Mouse (Mus musculus): ENCODE measurements around the gene Map4k5.

- TF ChIP-seq EP300 (IDR thresholded peaks at IDR 0.05; ENCODE audit: low read depth in 1 of 2, low read length in 2 of 2): no peak
- no peak for TF ChIP-seq POLR2A (IDR thresholded peaks at IDR 0.05; ENCODE audit: control insufficient read depth in 1 of 2, insufficient read depth in 1 of 2, low read depth in 1 of 2, low read length in 2 of 2, poor library complexity in 1 of 2)
- no peak for TF ChIP-seq CTCF (IDR thresholded peaks at IDR 0.05 in 2 of 3, conservative IDR thresholded peaks at IDR 0.05 in 1 of 3; ENCODE audit: control insufficient read depth in 1 of 3, insufficient read depth in 1 of 3, low read depth in 2 of 3, low read length in 3 of 3, poor library complexity in 1 of 3, severe bottlenecking in 1 of 3)
- TF ChIP-seq ELF1 (IDR thresholded peaks at IDR 0.05; ENCODE audit: low read depth, low read length): no peak
- no peak for TF ChIP-seq MAFK (IDR thresholded peaks at IDR 0.05; ENCODE audit: borderline replicate concordance, low read depth, low read length)
- TF ChIP-seq ZMIZ1 (IDR thresholded peaks at IDR 0.05; ENCODE audit: low read depth, low read length): no peak
- no peak for TF ChIP-seq TBP (IDR thresholded peaks at IDR 0.05; ENCODE audit: low read depth, low read length)
Measured at GRCm38 (mm10) chr12:69843531-69844445, 49.2 kb downstream of the Map4k5 start.
